Mouse (Mus musculus) kidney, postnatal 0 days (tissue): ENCODE data around the gene Rftn1. TPM values are rescaled to one million over a fixed set of nuclear protein-coding genes. Genes with fewer than 3 reads are reported as not detected.

Experiments used
- ATAC-seq: fragments of 200-750 bp; cut with Nextera tagmentation; replicated peaks from 2 replicates; pipeline ENCODE4 v1.8.0; 2017; ENCODE audit warnings: low read depth, moderate number of reproducible peaks, moderate TSS enrichment, moderate library complexity; ENCODE audit not compliant: low FRiP score
- DNase-seq: peaks from one replicate; pipeline ENCODE4 v3.0.0-alpha.2; 2016; ENCODE audit warnings: low spot score
- H3K27ac ChIP-seq: fragments of 300-500 bp; sonication (generic); 2 replicates; pipeline ENCODE4 v1.5.1; 2014; ENCODE audit warnings: mild to moderate bottlenecking
- H3K27me3 ChIP-seq: fragments of 300-500 bp; sonication (generic); 2 replicates; pipeline ENCODE4 v1.6.1; 2014; ENCODE audit warnings: low read length, mixed read lengths; ENCODE audit not compliant: insufficient read depth
- H3K36me3 ChIP-seq: fragments of 300-500 bp; sonication (generic); 2 replicates; pipeline ENCODE4 v1.6.1; 2014; ENCODE audit warnings: low read length, mixed read lengths; ENCODE audit not compliant: insufficient read depth
- H3K4me1 ChIP-seq: fragments of 300-500 bp; sonication (generic); replicated peaks from 2 replicates; pipeline ENCODE4 v1.6.1; 2014; ENCODE audit warnings: antibody characterized with exemption, low read length, mixed read lengths; ENCODE audit not compliant: insufficient read depth
- H3K4me2 ChIP-seq: fragments of 300-500 bp; sonication (generic); 2 replicates; pipeline ENCODE4 v1.6.1; 2014; ENCODE audit warnings: mild to moderate bottlenecking, low read length, moderate library complexity, mixed read lengths
- H3K4me3 ChIP-seq: fragments of 300-500 bp; sonication (generic); replicated peaks from 2 replicates; pipeline ENCODE4 v1.5.1; 2014; ENCODE audit warnings: low read depth, low read length
- H3K9ac ChIP-seq: fragments of 300-500 bp; sonication (generic); 2 replicates; pipeline ENCODE4 v1.6.1; 2014; ENCODE audit warnings: low read depth, low read length
- H3K9me3 ChIP-seq: fragments of 300-500 bp; sonication (generic); replicated peaks from 2 replicates; pipeline ENCODE4 v1.6.1; 2016; ENCODE audit warnings: low read length, inconsistent platforms, mixed read lengths
- CTCF ChIP-seq: IDR thresholded peaks from 2 replicates; pipeline ENCODE4 v1.5.1; 2016; ENCODE audit warnings: antibody characterized with exemption, low read depth, mild to moderate bottlenecking, moderate library complexity
- WGBS: fragments of 180-500 bp; shearing (Covaris S2); extraction: QIAGEN DNeasy Blood & Tissue Kit; methylation state at CpG from one replicate; pipeline ENCODE4 v1.1.7; 2014; 5-methylcytosine and 5-hydroxymethylcytosine counted together
- polyA plus RNA-seq: library from polyadenylated mRNA; unstranded; fragments of >200 nt; fragmentation: Nextera tagmentation; extraction: Ambion mirVana; gene quantifications from 2 replicates; pipeline ENCODE4 v1.2.1, GENCODE M21; 2015

Gene Rftn1
- polyA plus RNA-seq, 1 experiment from 2014 or later = 11.8 TPM

DNA sequence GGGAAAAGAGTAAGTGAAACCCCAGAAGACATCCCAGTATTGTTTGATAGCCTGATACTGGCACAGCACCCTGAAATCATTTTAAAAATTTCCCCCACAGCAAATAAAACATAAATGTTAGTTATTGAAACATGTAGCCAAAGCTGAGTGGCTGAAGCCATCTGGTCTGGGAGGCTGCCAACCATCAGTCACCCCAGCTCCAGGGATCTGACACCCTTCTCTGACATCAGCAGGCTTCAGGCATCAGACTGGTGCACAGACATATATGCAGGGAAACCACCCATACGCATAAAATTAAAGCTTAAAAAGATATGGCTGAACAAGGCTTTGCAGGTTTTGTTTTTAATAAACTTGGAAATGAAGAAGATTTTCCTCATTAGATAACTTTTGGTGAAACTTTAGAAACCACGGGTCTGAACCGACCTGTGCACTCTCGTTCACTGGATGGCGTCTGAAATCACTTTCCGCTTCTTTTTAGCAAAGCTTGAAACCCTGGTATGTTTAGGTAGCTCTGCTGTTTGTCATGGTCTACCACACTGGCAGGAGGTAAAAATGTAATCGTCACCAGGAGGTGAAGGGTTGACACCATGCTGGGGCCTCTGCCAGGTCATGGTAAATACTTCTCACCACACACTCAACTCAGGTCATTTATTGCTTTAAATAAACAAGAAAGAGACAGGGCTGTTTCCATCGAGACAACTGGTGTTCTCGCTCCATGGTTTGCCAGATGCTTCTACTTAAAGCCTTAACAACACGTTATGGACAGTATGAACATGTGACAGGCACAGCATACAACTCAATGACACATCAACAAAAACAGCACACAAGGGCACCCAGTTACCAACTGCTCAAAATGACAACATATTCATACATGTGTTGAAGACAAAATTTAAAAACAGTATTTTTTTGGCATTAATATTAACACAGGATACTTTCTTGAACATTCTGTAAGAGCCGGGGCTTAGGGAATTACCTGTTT, 197.6 kb downstream of the Rftn1 start:
- H3K27ac ChIP-seq = no peak overlapping the region
- H3K4me2 ChIP-seq = no peak overlapping the region
- DNase-seq (no peak), ATAC-seq (no peak)
- no peaks in the 10 kb centered on the region for H3K9me3 ChIP-seq
- no peaks in the 10 kb centered on the region for H3K27me3 ChIP-seq
- H3K4me3 ChIP-seq = no peak overlapping the region
- H3K9ac ChIP-seq = no peak overlapping the region
- no peaks in the 10 kb centered on the region for H3K36me3 ChIP-seq
- 56% methylated on average over 11 of the region's 11 CpGs for WGBS
- TF ChIP-seq CTCF = no peak
- H3K4me1 ChIP-seq = no peaks in the 10 kb centered on the region

DNA sequence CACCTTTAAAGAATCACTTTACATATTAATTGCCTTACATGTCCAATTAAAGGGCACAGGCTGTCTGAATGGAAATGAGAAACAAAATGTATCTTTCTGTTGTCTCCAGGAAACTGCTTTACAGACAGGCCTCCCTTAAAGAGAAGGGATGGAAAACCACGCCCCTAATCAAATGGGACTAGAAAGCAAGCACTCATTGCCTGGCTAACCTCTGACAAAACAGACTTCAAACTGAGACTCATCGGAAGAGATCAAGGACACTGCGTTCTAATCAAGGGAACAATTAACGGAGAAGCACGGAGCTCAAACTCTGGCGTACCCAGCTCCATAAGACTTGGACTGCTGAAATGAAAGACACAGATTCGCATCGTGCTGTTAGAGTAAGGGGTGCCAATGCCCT, 200.9 kb downstream of the Rftn1 start:
- H3K9me3 ChIP-seq = no peaks in the 10 kb centered on the region
- H3K4me1 ChIP-seq = no peaks in the 10 kb centered on the region
- no peak overlapping the region for H3K4me2 ChIP-seq
- no peaks in the 10 kb centered on the region for H3K36me3 ChIP-seq
- DNase-seq = no peak
- H3K9ac ChIP-seq = no peak overlapping the region
- no peak overlapping the region for H3K27ac ChIP-seq
- TF ChIP-seq CTCF = no peak
- 79% methylated on average over 8 of the region's 8 CpGs for WGBS
- H3K4me3 ChIP-seq = no peak overlapping the region
- H3K27me3 ChIP-seq = no peaks in the 10 kb centered on the region
- ATAC-seq = no peak

DNA sequence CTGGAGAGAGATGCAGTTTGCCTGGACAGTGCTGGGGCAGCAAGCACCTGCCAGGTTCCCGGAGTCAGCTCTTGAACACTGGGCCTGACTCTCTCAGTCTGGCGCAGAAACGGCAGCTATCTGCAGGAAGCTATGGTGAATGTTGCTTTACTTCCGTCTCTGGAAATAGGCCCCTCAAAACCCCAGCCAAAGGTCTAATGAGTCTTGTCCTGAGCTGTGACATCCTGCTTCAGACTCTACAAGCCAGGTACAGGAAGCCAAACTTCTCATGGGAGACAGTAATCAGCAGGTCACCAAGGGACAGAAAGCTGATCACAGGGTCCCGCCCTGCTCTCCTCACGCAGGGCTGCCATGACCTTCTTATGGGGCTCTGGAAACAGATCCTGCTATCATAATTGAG, 203.4 kb downstream of the Rftn1 start:
- 83% methylated on average over 6 of the region's 6 CpGs for WGBS
- no peaks in the 10 kb centered on the region for H3K36me3 ChIP-seq
- H3K4me3 ChIP-seq = no peak overlapping the region
- H3K4me2 ChIP-seq = no peak overlapping the region
- DNase-seq = no peak
- no peak for ATAC-seq
- H3K9ac ChIP-seq = no peak overlapping the region
- no peak for TF ChIP-seq CTCF
- H3K27me3 ChIP-seq = no peaks in the 10 kb centered on the region
- H3K27ac ChIP-seq = no peak overlapping the region
- no peaks in the 10 kb centered on the region for H3K9me3 ChIP-seq
- H3K4me1 ChIP-seq = no peaks in the 10 kb centered on the region

DNA sequence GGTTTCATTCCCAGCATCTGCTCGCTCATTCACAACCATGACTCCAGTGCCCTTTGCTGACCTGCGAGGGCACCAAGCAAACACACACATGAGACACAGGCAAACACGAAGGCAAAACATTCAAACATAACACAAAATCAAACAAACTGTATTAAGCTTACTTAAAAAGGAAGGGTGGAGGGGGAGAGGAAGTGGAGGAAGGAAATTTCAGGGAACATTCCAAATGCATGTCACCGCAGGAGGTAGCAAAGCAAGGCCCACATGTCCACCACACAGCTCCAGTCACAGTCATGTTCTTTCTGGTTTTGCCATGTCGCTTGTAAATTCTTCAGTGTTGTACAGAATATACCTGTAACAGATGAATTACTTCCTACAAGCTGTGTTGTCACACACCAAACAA, 207.0 kb downstream of the Rftn1 start:
- H3K9ac ChIP-seq = no peak overlapping the region
- 60% methylated on average over 5 of the region's 5 CpGs for WGBS

DNA sequence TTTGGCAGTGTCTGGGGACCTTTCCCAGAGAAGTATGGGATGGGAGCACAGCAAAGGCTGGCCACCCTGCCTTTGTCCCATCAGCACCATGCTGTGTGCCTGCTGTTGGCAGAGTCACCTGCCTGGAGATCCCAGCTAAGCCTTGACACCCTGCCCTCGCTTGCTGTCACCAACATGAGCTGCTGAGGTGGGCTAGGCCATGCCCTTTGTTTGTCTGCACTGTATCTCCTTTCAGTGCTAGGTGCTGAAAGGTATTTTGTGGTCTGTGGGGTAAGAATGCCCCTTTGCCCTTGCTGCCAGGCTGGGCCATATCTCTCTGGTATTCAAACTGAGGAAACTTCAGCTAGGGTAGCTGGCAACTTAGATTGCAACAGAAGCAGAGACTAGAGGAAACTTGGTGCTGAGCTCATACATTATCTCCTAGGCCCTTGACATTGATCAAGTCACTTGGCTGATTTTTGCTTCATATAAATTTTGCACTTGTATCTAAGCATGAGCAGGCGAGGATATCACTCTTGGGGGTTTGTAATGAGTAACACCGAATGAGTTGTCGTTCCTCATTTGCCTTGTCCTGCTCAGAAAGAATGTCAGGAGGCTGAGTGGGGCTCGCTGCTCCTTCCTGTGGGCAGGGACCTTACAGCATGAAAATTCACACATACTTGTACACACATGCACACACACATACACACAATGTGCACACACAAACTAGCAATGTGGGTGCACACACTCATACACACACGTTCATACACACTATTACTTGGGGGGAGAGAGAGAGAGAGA, 207.7 kb downstream of the Rftn1 start:
- Histone ChIP-seq H3K9ac (no peak overlapping the region), H3K9me3 (no peaks in the 10 kb centered on the region), H3K36me3 (no peaks in the 10 kb centered on the region), H3K27me3 (no peaks in the 10 kb centered on the region), H3K27ac (no peak overlapping the region), H3K4me2 (no peak overlapping the region), H3K4me1 (no peaks in the 10 kb centered on the region), H3K4me3 (no peak overlapping the region)
- 81% methylated on average over 6 of the region's 6 CpGs for WGBS
- DNase-seq (no peak), ATAC-seq (no peak)
- no peak for TF ChIP-seq CTCF

More for the DNA sequence above, 207.0 kb downstream of the Rftn1 start:
- Histone ChIP-seq H3K27ac (no peak overlapping the region), H3K4me3 (no peak overlapping the region), H3K27me3 (no peaks in the 10 kb centered on the region), H3K36me3 (no peaks in the 10 kb centered on the region), H3K4me1 (no peaks in the 10 kb centered on the region), H3K4me2 (no peak overlapping the region), H3K9me3 (no peaks in the 10 kb centered on the region)
- ATAC-seq (no peak), DNase-seq (no peak)
- no peak for TF ChIP-seq CTCF

DNA sequence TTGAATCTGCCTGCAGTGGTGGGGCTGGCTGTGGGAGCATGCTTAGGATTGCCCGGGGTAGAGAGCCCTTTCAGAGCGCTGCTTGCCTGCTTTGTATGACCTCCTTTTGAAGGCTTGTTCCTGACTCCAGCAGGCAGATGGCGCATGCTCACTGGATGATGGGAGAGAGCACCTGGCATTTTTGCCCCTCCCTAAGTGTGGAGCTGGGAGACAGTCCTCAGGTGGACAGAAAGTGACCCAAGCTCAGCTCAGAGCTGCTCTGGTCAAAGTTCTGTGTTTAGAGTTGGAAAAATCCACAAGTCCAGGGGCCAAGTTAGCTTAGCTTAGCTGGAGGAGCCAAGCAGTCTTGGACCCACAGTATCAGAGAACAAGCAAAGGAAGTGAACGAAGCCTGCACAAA, 208.9 kb downstream of the Rftn1 start:
- ATAC-seq = no peak

More for the DNA sequence above, 208.9 kb downstream of the Rftn1 start:
- Histone ChIP-seq H3K36me3 (no peaks in the 10 kb centered on the region), H3K9ac (no peak overlapping the region), H3K4me3 (no peak overlapping the region), H3K27me3 (no peaks in the 10 kb centered on the region), H3K27ac (no peak overlapping the region), H3K4me1 (no peaks in the 10 kb centered on the region), H3K9me3 (no peaks in the 10 kb centered on the region), H3K4me2 (no peak overlapping the region)
- 97% methylated on average over 4 of the region's 4 CpGs for whole genome bisulfite sequencing
- TF ChIP-seq CTCF = peak; percentile 13; the same call in 1 of the 2 replicates
- DNase-seq = no peak
